Mouse (Mus musculus) right cerebral cortex, postnatal 25 days (tissue): ENCODE measurements around the gene Vmn1r239-ps.
"Not testable (repeated sequence)": the region's sequence is repeated elsewhere in the genome, so short reads cannot be mapped to it uniquely, and the experiment has no call there.

Experiments used
- DNase-seq: peaks from one replicate; pipeline ENCODE4 v3.0.0; 2022

Gene Vmn1r239-ps

GRCm38 (mm10) chrX:147453610-147454009, at the start of gene Vmn1r239-ps:
TSS of gene Vmn1r239-ps (minus strand) at chrX:147453710.
- not testable (repeated sequence) for DNase-seq

DNA sequence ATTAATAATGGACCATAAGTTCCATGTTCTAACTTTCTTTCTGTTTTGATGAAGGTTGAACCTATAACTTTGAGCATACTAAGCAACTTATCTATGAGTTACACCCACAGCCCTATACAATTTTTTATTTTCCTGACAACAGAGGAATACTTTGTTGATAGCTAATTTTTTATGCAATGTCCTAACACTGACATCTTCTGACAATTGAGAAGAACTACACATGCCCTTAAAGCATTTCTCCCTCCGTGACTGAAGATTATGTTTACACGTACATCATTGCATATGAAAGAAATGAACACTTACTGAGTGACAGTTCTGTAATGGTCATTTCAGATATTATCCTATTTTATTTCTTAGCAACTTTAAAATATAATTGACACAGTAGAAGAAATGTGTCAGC, 36.0 kb upstream of the Vmn1r239-ps start:
- DNase-seq = no peak

DNA sequence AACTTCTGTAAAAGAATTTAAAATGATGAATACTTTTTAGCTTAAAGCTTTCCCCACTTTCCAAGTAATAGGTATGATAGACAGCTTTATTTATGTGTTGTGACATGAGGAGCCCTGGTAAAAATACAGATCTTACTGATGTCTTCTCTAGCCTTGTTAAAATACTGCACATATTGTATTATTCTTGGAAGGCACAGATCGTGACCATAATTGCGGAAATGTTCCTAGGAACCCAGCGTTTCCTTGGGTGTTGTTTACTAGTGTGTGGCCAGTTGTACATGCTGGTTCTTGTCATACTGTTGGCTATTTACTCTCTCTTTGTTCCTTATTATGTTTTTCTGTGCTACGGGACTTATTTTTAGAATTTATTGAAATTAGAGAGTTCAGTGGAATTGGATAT, 10.1 kb downstream of the Vmn1r239-ps start:
- no peak for DNase-seq

DNA sequence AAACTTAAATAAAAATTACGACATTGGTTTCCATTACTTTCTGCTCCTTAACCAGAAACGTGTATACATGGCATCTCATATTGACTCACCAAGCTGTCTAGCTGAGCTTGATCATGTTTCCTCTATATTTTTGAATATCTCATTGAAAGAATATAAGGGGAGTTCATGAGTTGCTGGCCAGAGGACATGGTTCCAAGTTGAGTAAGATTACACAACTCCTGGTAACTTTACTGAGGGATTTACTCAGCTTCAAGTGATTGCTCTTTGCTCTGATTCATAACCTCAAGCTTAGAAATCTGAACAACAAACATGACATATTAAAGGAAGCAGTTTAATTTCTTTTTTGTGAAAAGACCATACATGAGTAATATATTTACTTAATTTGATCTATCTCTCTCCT, 18.1 kb downstream of the Vmn1r239-ps start:
- DNase-seq = no peak

GRCm38 (mm10) chrX:147429753-147430152, 23.8 kb downstream of the Vmn1r239-ps start:
- DNase-seq = no peak

- no peak for DNase-seq
Measured at GRCm38 (mm10) chrX:147429129-147429528, 24.4 kb downstream of the Vmn1r239-ps start, which contains the start of gene Il13ra2. TSS of gene Il13ra2 (minus strand) at chrX:147429192.
